Mouse (Mus musculus) brain, embryonic 18.5 days (tissue): ENCODE results near the gene Gm17689.

Source experiments
- DNase-seq: peaks from one replicate; pipeline ENCODE4 v3.0.0-alpha.2; 2012; ENCODE audit warnings: low read depth, low spot score

Gene Gm17689

DNA sequence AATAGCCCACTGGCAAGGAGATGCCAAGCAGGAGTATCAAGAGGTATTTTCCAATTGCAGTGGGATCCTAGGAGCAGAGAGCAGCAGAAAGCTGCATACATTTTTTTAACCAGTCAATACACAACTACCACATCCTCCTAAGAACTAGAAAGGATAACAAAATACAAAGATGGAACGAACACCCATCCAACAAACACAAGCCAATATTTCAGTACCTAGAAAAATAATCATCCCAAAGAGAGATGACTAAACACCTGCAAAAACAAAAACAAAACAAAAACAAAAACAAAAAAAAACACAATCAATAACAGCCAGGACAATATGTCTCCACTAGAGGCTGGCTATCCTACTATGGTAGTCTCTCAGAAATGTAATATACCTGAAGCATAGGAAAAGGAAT, at the start of gene Gm17689:
Gm17689 (minus strand) TSS at position 101 of the 400 bp plus-strand sequence.
- DNase-seq: no peak

DNA sequence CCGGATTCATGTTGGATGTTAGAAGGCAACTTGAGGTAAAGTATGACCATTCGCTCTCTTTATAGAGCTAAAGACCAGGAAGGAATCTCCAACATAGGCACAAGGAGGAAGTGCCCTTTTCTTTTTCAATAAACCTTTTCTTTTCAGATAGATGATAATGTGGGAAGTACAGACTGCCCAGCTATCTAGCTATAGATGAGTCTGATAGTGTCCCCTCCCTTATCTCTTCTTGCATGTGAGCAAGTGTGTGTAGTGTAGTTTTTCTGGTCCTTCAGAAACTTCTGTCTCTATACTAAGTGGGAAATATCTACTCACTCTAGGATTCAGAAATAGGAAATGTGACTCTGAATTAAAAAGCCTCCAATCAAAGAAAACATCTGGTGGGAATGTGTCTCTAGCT, 40.6 kb downstream of the Gm17689 start, which contains the start of gene Gm5615:
Gm5615 (minus strand) TSS at position 101 of the 400 bp plus-strand sequence.
- no peak for DNase-seq
